Mouse (Mus musculus): Measurements from ENCODE around the gene Ak5.

The Ak5 gene

DNA sequence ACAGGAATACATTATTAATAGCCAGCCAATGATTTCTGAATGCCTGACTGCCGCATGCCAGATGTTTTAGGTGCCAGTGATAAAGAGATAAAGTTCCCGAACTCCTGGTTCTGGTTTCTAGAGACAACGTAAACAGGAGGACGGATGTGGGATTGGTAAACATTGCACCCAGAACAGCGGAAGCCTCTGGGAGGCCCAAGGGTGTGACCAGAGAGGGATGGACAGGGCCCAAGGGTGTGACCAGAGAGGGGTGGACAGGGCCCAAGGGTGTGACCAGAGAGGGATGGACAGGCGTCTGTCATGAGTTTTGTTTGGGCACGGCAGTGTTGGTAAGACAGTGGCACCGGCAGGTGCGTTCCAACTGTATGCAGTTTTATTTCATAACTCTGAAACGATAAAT, 148.6 kb downstream of the Ak5 start:
- no peak for DNase-seq (ENCODE audit: low spot score in 2 of 2)

- DNase-seq (ENCODE audit: low spot score in 2 of 2), result no peak
These were observed 151.6 kb downstream of the Ak5 start for GRCm38 (mm10) chr3:152516569-152516968.

- DNase-seq (ENCODE audit: low spot score in 2 of 2), result no peak
These were observed 152.2 kb downstream of the Ak5 start for GRCm38 (mm10) chr3:152515959-152516358.

DNA sequence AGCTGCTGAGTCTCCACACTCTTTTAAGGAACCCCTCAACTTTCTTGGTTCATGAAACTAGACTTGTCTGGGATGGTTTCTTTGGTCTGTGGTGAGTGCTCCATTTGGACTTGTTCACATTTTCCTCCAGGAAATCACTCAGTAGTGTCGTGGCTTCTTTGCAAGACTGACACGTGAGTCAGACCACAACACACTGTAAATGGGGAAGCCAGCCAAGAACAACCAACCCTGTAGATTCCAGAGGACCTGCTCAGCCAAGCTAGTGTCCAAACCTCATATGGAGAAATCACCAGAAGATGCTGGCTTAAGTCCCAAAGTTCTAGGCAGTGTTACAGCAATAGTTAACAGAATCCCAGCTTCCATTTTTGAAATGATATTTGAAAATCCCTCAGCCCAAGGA, 155.6 kb downstream of the Ak5 start:
- DNase-seq (ENCODE audit: low spot score in 2 of 2), result no peak

DNA sequence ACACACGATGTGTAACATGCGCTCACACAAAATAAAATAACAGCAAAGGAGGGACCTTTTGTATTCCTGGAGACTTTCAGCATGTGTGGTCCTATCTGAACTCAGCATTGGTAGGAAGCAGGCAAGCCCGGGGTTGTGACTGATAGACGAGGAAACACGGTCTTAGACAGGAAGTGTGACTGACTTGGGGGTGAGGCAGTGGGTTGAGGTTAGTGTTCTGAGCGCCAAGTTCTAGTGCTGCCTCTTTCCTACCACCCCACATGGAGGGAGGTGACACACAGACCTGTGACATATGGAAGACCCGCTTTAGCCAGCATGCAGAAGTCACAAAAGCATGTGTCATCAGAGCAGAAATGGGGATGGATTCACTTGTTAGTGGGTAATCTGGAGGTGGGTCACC, 158.9 kb downstream of the Ak5 start:
- DNase-seq (ENCODE audit: low spot score in 2 of 2), result no peak

DNA sequence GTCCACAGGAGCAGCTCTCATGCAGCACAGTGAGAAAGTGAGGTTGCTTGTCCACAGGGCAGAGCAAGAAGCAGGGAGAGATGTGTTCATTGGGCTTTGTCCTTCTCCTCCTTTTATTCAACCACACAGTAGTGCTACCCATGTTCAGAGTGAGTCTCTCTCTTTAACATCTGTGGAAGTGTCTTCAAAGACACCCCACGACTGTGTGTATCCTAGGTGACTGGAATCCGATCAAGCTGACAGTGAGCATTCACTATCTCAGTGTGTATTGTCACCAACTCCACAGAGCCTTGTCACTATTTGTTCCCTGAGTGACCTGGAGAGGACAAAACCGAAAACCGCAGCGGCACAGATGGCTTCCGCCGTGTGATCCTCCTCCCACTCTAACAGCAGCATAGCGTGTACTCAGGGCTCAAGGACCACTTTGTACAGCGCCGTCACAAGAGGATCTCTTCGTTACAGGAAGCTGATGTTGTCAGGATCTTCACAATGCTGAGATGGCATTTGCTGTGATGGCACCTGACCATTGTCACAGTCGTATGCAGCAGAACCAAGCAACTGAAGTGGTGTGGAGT, 159.7 kb downstream of the Ak5 start:
- no peak for DNase-seq (ENCODE audit: low spot score in 2 of 2)

DNA sequence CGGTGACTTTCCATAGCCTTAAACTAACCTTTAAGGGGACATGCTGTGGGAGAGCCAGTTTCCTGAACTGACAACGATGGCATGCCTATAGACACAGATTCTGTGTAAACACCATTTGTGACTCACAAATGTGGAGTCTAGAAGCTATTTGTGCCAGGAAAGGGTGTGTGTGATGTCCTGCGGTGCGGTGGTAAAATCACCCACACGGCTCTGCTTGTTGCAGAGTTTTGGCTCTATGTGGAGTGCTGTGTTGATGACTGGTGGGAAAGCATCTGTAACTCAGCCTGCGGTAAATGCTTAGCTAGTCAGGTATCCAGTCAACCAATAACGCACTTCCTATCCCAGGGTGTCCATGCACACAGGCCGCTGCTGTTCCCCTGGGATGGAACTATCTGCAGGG, 160.3 kb downstream of the Ak5 start:
- no peak for DNase-seq (ENCODE audit: low spot score in 2 of 2)

DNA sequence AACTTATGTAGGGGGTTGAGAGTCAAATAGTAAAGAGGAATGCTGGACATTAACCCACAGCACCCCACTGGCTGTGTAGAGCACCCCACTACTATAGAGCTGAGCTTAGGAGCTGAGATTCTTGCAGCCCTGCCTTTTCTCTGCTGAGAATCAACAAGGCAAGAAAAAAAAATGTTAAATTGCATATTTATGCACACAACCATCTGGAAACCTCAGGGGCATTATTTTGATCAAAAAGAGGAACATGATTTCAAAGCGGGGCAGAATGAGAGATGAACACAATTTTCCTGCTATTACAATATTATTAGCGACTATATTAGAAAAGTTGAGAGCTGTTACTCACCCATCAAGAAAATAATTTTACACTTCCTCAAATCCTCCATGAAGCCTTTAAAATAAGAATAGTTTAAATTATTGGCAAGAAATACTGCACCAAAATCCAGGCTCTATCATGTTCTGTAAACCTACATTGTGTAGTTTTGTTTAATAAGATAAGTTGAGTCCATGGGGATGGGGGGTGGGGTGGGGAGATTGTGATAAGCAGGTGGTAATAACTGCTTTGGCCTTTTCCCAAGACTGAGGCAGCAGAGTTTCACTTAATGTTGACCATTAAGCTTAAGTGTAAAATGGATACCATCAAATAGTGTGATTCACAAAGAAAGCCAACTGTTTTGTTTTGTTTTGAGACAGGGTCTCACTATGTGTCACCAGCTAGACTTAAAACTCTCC, 169.0 kb downstream of the Ak5 start:
- no peak for DNase-seq (ENCODE audit: low spot score in 2 of 2)

GRCm38 (mm10) chr3:152497842-152498241, 170.3 kb downstream of the Ak5 start:
- no peak for DNase-seq (ENCODE audit: low spot score in 2 of 2)

DNA sequence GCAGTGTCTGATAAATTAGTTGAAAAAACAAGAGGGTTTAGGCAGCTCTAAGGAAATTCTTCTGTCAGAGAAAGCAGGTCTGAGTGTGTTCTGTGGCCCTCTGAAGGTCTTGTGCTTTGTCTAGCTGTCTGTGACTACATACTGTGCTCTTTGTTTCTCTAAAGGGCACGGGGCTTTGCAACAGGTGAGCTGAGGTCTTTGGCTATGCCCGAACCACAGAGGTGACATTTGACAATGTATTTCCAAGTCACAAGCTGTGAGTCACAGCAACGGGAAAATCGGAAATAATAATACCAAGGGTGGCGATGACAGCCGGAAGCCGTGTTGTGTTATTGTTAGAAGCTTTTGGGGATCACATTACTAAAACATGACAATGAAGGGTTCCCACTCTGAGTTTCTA, 171.1 kb downstream of the Ak5 start:
- no peak for DNase-seq (ENCODE audit: low spot score in 2 of 2)

GRCm38 (mm10) chr3:152495415-152495898, 172.7 kb downstream of the Ak5 start:
- no peak for DNase-seq (ENCODE audit: low spot score in 2 of 2)

- DNase-seq (ENCODE audit: low spot score in 2 of 2), result no peak
These were observed 173.3 kb downstream of the Ak5 start for GRCm38 (mm10) chr3:152494667-152495360.

DNA sequence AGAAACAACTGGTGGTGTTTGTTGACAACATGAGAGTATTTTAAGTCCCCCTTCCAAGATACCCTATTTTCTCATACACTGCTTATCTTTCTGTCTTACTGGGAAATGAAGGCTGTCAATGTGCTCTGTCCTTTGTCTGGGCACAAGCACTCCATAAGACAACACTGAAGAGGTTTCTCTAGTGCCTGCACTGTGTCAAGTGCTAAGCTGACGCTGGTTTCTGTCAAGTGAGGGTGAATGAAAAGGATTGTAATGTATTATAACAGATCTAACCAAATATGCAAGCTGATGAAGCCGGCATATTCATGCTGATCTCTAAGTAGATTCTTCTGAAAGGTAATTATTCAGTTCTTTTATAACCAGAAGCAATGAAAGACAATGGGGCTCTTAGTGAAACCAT, 174.3 kb downstream of the Ak5 start:
- DNase-seq (ENCODE audit: low spot score in 2 of 2), result no peak

DNA sequence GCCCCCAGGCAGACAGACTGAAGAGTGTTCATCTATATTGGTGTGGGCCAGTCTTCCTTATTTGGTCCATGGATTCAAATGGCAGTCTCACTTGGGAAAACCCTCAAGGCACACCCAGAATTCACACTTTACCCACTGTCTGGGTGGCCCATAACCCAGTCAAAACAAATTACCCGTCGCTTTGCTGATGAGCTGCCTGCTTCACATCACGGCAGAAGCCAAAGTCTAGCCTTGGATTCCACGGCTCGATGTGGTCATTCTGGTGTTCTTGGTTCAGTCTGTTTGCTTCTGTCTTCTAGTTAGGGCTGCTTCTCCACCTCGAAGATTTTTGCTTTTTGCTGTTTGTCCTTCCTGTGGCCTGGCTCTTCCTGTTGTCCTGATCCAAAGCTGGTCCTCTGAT, 175.9 kb downstream of the Ak5 start:
- DNase-seq (ENCODE audit: low spot score in 2 of 2), result no peak

DNA sequence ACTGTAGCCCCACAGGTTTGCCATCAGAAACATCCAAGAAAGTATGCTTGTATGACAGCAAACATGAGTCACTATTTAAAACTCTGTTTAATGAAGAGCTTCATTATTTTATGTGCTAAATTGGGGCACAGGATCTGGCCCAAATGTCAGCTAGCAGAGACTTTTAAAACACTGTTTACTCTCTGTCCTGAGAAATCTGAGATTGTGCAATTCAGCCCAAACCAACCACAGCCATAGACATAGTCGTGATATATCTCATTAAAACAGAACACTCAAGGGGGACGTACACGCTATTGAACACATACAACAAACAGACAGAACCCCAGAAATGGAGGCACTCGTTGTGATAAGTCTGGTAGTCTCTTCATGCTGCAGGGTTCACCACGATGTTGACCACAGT, 177.7 kb downstream of the Ak5 start:
- DNase-seq (ENCODE audit: low spot score in 2 of 2), result no peak

DNA sequence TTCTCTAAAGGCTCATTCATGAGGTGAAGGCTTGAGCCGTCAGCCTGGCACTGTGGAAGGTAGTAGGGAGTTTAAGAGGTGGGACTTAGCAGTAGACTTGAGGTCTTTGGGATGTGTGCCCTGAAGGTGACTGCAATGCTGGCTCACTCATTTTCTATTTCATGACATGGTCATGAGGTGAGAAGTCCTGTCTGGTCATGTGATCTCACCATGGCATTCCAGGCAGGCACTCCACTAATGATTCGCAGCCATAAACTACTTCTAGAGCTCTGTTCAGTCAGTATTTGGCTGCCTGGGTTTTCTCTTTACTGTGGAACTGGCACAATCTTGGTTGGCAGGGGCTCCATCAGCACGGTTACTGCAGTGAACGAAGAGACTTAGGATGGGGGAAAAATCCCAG, 179.2 kb downstream of the Ak5 start:
- no peak for DNase-seq (ENCODE audit: low spot score in 2 of 2)

DNA sequence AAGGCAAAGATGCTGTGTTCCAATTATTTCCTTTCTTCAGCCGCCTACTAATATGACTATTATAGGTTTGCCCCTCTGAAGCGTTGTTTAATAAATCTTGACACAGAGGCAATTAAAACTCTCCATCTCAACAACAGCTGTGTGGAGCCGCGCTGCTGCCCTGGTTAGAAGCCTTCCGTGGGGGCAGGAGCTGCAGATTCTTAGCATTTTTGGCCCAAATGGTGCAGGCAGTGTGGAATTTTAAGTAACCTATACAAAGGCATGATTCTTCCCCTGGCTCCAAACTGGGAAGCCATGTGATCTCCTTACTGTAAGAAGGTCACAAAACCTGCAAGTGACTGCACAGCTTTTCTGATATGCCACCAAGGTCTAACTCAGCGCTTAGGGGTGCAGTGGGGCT, 184.0 kb downstream of the Ak5 start:
- no peak for DNase-seq (ENCODE audit: low spot score in 2 of 2)

GRCm38 (mm10) chr3:152483800-152484199, 184.4 kb downstream of the Ak5 start:
- DNase-seq (ENCODE audit: low spot score in 2 of 2), result no peak

DNA sequence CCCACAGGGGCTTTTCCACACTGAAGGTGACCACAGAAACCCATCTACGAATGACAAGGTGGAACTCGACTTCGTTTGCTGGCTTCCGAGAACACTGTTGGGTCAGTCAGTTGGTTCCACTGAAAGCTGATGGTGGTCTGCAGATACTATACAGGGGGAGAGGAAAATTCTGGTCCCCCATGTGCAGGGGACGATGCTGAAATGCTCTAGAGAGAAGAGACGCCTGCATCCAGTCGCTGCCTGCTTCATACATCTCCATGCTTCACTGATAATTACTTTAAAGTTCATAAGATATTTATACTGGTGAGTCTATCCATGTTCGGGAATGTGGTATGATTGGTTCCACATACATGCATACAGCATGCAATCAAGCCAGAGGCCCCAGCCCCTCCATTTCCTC, 186.0 kb downstream of the Ak5 start:
- DNase-seq (ENCODE audit: low spot score in 2 of 2), result no peak

DNA sequence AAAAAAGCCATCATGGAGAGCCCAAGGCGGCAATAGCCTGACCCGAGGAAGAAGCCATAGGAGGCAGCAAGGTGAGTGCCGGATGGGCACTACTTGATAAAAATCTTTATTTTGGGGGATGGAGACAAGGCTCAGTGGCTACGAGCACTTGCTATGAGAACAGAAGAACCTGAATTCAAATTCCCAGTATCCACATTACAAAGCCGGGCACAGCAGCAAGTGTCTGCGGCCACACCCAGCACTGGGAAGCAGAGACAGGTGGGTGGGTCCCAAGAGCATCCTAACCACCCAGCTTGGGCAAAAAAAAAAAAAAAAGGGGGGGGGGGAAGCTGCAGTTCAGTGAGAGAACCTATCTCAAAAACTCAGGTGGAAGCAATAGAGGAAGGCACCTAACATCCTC, 187.8 kb downstream of the Ak5 start:
- DNase-seq (ENCODE audit: low spot score in 2 of 2), result no peak

- DNase-seq (ENCODE audit: low spot score in 2 of 2), result peak in 1 of 2 experiments; percentile 42
These were observed 189.3 kb downstream of the Ak5 start for GRCm38 (mm10) chr3:152478599-152479435.

Data from spleen, postnatal 4 days (tissue).